Mouse (Mus musculus) olfactory bulb, adult 2 months (tissue): ENCODE data around the gene Ola1.

ENCODE experiments used
- CTCF ChIP-seq: fragments of 200-500 bp; IDR thresholded peaks from 2 replicates; pipeline ENCODE4 v1.5.1; 2012; ENCODE audit warnings: low read depth, mild to moderate bottlenecking, low read length, moderate library complexity; ENCODE audit not compliant: insufficient read depth
- POLR2A ChIP-seq: fragments of 200-500 bp; IDR thresholded peaks from 2 replicates; pipeline ENCODE4 v1.6.1; 2012; ENCODE audit warnings: mild to moderate bottlenecking, low read depth, low read length, moderate library complexity; ENCODE audit not compliant: insufficient read depth

- TF ChIP-seq CTCF (no peak), POLR2A (no peak)
Measured at GRCm38 (mm10) chr2:73164666-73165065, 54.1 kb downstream of the Ola1 start.
